Mouse (Mus musculus): ENCODE results near the gene Csnk1g1. TPM values are rescaled to one million over a fixed set of nuclear protein-coding genes. Genes with fewer than 3 reads are reported as not detected.

Csnk1g1 gene
- polyA plus RNA-seq, 1 experiment from 2014 or later, result 19.3 TPM

DNA sequence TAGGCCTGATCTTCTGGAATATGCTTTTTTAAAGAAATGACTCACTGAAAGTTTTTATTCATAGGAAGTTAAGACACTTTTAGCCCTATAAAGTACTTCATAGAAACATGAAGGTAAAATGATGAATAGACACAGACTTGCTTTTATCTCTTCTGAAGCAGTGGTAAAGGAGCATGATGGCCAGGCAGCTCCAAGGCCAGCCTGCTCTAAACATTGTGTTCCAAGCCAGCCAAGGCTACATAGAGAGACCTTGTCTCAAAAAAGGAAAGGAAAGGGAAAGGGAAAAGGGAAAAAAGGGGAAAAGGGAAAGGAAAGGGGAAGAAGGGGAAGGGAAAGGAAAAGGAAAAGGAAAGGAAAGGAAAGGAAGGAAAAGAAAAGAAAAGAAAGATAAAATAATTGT is 111.9 kb downstream of the Csnk1g1 start:
- H3K4me3 ChIP-seq, result no peak overlapping the region
- no peaks in the 10 kb centered on the region for H3K4me1 ChIP-seq (replicated peaks)
- no peak overlapping the region for H3K27ac ChIP-seq
- DNase-seq (ENCODE audit: low spot score), result no peak
- H3K9me3 ChIP-seq, result no peaks in the 10 kb centered on the region
- peaks cover 33% of the 10 kb centered on the region for H3K36me3 ChIP-seq
- no peaks in the 10 kb centered on the region for H3K27me3 ChIP-seq (ENCODE audit: insufficient read depth, poor library complexity, severe bottlenecking)

DNA sequence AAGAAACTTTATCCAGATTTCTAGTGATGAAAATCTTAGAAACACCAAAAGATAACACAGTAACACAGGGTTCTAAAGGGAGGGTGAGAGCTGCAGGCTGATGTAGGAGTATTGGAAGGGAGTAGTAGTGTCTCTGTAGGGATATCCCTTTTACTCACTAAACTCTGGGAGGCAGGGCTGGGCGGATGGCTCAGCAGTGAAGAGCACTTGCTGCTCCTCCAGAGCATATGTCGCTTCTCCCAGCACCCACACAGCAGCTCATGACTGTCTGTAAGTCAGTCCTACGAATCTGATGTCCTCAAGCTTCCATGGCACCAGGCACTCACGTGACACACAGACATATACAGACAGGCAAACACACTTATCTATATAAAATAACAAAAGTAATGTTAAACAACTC is 129.4 kb downstream of the Csnk1g1 start:
- Histone ChIP-seq H3K9me3 (no peaks in the 10 kb centered on the region), H3K4me1 (replicated peaks) (no peaks in the 10 kb centered on the region), H3K27ac (no peak overlapping the region), H3K36me3 (peaks cover 63% of the 10 kb centered on the region), H3K4me3 (no peak overlapping the region), H3K27me3 (ENCODE audit: insufficient read depth, poor library complexity, severe bottlenecking) (no peaks in the 10 kb centered on the region)
- no peak for DNase-seq (ENCODE audit: low spot score)
- WGBS, result 92% methylated on average over 4 of the region's 4 CpGs

DNA sequence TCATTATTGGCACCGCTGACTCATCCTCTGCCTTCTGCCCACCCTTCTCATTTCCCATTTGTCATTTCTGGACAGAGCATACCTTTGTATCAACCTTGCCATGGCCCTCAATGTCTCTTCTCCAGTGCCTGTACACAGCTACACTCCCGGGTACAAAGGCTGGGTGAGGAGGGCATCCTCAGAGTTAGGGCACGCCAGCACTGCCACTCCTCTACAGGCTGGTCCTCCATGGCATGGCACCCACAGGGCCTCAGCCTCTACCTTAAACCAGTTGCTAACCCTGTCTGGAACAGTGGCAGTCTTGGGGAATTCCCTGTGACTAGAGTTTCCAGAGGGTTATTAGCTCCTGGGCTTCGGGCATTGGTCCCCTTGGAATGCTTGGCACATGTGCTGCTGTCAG is 129.9 kb downstream of the Csnk1g1 start:
- H3K9me3 ChIP-seq, result no peaks in the 10 kb centered on the region
- H3K27ac ChIP-seq, result no peak overlapping the region
- no peak for DNase-seq (ENCODE audit: low spot score)
- WGBS, result 94% methylated on average over 4 of the region's 4 CpGs
- H3K27me3 ChIP-seq (ENCODE audit: insufficient read depth, poor library complexity, severe bottlenecking), result no peaks in the 10 kb centered on the region
- no peak overlapping the region for H3K4me3 ChIP-seq
- no peaks in the 10 kb centered on the region for H3K4me1 ChIP-seq (replicated peaks)
- H3K36me3 ChIP-seq, result peaks cover 58% of the 10 kb centered on the region

DNA sequence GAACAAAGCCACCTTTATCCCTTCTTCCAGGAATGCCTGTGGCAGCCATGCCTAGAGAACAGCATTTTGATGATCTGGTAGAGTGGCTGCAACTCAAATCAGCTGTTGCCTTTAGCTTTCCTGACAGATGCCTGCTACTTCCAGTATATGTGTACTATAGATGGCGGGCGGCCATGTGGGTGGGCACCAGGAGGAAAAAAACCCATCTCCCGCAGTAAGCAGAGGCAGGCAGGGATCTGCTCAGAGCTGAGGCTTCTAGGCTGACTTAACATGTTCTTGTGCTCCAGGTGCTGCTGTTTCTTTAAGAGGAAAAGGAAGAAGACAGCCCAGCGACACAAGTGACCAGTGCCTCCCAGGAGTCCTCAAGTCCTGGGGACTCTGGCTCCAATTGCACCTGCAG is 130.6 kb downstream of the Csnk1g1 start:
- no peak overlapping the region for H3K27ac ChIP-seq
- H3K27me3 ChIP-seq (ENCODE audit: insufficient read depth, poor library complexity, severe bottlenecking), result no peaks in the 10 kb centered on the region
- DNase-seq (ENCODE audit: low spot score), result no peak
- 86% methylated on average over 4 of the region's 4 CpGs for WGBS
- no peaks in the 10 kb centered on the region for H3K4me1 ChIP-seq (replicated peaks)
- H3K9me3 ChIP-seq, result no peaks in the 10 kb centered on the region
- H3K36me3 ChIP-seq, result peaks cover 53% of the 10 kb centered on the region
- no peak overlapping the region for H3K4me3 ChIP-seq

DNA sequence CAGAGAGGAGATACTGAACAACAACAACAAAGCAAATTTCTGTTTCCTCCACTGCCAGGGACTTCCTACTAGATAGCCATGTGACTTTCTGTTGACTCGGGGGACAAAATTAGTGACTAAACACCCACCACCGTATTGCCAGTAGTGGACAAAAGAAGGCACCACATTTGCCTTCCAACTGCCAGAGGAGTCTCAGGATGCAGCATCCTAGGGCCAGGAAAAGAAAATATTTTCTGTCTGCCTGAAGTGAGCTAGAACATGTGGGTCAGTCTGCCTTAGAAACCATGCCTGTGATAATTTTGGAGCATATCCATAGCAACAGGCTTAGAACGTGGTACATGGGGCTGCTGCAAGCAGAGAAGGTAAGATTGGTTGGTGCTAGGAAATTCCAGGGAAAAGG is 132.1 kb downstream of the Csnk1g1 start:
- DNase-seq (ENCODE audit: low spot score), result no peak

DNA sequence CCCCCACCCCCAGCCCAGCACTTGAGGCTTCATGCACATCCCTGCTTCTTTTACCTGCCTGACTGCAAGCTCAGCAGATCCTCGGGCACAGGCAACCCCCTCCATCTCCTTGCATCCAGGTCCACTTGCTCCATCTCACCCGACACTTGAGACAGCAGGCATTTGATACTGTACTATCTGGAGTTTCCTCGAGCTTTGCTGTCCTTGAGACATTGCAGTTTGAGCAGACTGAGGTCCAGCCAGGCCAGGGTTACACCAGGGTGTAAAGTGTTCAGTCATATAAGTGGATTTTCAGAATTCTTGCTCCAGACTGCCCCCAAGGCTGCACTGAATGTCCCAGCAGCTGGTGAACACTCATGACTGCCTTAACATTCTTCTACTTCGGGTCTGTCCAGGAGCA is 133.6 kb downstream of the Csnk1g1 start:
- DNase-seq (ENCODE audit: low spot score), result no peak
- no peaks in the 10 kb centered on the region for H3K4me1 ChIP-seq (replicated peaks)
- no peak overlapping the region for H3K27ac ChIP-seq
- no peak overlapping the region for H3K4me3 ChIP-seq
- H3K36me3 ChIP-seq, result peaks cover 44% of the 10 kb centered on the region
- H3K27me3 ChIP-seq (ENCODE audit: insufficient read depth, poor library complexity, severe bottlenecking), result no peaks in the 10 kb centered on the region
- H3K9me3 ChIP-seq, result no peaks in the 10 kb centered on the region
- WGBS, result 86% methylated on average over 4 of the region's 4 CpGs

More for the DNA sequence above, 132.1 kb downstream of the Csnk1g1 start:
- 86% methylated on average over 3 of the region's 3 CpGs for WGBS
- no peaks in the 10 kb centered on the region for H3K27me3 ChIP-seq (ENCODE audit: insufficient read depth, poor library complexity, severe bottlenecking)
- no peak overlapping the region for H3K4me3 ChIP-seq
- H3K9me3 ChIP-seq, result no peaks in the 10 kb centered on the region
- no peaks in the 10 kb centered on the region for H3K4me1 ChIP-seq (replicated peaks)
- H3K36me3 ChIP-seq, result peaks cover 45% of the 10 kb centered on the region
- H3K27ac ChIP-seq, result no peak overlapping the region

DNA sequence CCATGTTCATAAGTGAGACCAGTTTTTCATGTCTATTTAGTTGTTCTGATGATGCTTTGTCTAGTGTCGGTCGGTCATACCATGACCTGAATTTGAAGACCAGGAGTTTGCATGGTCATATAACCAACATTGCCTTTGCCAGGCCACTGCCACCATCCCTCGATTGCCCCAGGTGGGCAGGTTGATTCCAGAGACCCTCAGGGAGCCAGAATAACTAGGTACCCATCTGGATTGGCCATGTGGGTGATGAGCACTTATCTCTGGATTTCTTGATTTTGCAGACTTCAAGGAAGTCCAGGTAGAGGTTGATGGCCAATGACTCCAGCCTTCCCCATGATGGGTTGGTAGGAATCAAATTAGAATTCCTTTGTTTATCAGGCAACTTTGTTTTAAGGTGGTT is 134.5 kb downstream of the Csnk1g1 start:
- WGBS, result 95% methylated on average over 3 of the region's 3 CpGs
- H3K36me3 ChIP-seq, result peaks cover 38% of the 10 kb centered on the region
- H3K9me3 ChIP-seq, result no peaks in the 10 kb centered on the region
- H3K27me3 ChIP-seq (ENCODE audit: insufficient read depth, poor library complexity, severe bottlenecking), result no peaks in the 10 kb centered on the region
- no peak for DNase-seq (ENCODE audit: low spot score)
- H3K4me3 ChIP-seq, result no peak overlapping the region
- H3K27ac ChIP-seq, result no peak overlapping the region
- H3K4me1 ChIP-seq (replicated peaks), result no peaks in the 10 kb centered on the region

DNA sequence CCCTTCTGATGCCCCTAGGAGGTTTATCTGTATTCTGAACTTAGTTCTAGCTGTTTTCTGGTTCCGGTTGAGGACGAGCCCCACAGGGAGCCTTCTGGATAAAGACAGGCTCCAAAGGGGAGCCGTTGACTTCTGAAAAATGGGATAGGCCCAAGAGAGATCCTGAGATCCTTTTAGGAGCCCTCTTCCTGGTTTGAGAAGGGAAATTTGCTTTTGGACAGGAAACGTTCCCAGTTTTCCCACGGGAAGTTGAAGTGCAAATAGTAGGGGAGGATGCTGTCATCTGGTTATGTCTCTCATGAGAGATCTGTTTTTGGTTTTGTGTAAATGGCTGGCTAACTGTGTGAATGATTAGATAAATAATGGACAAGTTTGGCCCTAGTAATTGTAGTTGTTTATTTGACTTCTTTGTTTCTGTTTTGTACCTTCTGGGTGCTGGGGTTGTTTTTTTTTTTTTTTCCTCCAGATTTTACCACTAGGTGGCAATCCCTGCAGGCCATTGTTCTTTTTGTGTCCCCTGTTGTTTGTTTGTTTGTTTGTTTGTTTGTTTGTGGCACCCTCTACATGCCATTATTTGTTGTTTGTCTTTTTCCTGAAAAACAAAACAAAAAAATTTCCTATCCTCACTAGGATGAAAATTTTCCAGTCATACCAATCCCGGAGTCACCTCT is 141.3 kb downstream of the Csnk1g1 start:
- no peaks in the 10 kb centered on the region for H3K36me3 ChIP-seq
- no peak for DNase-seq (ENCODE audit: low spot score)
- H3K27me3 ChIP-seq (ENCODE audit: insufficient read depth, poor library complexity, severe bottlenecking), result no peaks in the 10 kb centered on the region
- H3K27ac ChIP-seq, result no peak overlapping the region
- H3K4me3 ChIP-seq, result no peak overlapping the region
- 67% methylated on average over 6 of the region's 6 CpGs for WGBS
- H3K9me3 ChIP-seq, result 0 out of 2 replicates have a peak, but pooled peaks cover 4% of the 10 kb centered on the region
- peaks cover 5% of the 10 kb centered on the region; the same call in 1 of the 2 replicates for H3K4me1 ChIP-seq (replicated peaks)

DNA sequence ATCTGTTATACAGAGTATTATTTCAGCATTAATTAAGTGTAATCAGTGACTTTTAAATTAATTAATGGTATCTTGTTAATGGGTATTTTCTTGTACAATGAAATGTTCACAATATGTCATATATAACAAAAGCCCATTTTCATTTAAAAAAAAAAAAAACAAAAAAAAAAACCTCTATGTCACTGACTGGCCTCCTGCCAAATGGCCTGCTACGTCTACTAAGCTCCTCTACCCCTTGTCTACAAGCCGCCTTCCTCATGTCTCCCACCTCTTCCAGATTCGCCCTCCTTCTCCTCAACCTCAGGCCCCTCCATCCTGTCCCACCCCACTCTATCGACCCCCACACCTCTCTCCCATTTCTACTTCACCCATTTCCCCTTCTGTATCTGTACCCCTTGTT is 142.8 kb downstream of the Csnk1g1 start:
- Histone ChIP-seq H3K27me3 (ENCODE audit: insufficient read depth, poor library complexity, severe bottlenecking) (no peaks in the 10 kb centered on the region), H3K36me3 (no peaks in the 10 kb centered on the region), H3K9me3 (0 out of 2 replicates have a peak, but pooled peaks cover 4% of the 10 kb centered on the region), H3K27ac (no peak overlapping the region), H3K4me3 (no peak overlapping the region), H3K4me1 (replicated peaks) (peaks cover 5% of the 10 kb centered on the region; the same call in 1 of the 2 replicates)
- DNase-seq (ENCODE audit: low spot score), result no peak
- 81% methylated on average over 4 of the region's 4 CpGs for WGBS

DNA sequence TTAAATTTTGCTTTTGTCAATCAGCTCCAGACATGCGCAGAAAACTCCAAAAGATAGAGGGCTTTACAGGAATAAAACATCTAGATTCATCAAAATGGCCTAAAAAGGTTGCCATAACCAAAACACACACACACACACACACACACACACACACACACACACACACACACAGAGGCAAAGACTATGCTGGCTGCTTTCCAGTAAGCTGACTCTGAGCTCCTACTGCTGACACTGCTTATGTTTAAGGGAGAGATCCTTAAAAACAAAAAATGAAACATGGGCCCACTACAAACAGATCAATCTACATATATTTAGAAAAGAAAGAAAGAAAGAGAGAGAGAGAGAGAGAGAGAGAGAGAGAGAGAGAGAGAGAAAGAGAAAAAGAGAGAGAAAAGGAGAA is 144.0 kb downstream of the Csnk1g1 start:
- no peak for DNase-seq (ENCODE audit: low spot score)
- Histone ChIP-seq H3K27me3 (ENCODE audit: insufficient read depth, poor library complexity, severe bottlenecking) (no peaks in the 10 kb centered on the region), H3K9me3 (0 out of 2 replicates have a peak, but pooled peaks cover 4% of the 10 kb centered on the region), H3K36me3 (no peaks in the 10 kb centered on the region), H3K27ac (no peak overlapping the region), H3K4me1 (replicated peaks) (peaks cover 5% of the 10 kb centered on the region; the same call in 1 of the 2 replicates), H3K4me3 (no peak overlapping the region)
- 83% methylated on average over 1 of the region's 1 CpGs for WGBS

DNA sequence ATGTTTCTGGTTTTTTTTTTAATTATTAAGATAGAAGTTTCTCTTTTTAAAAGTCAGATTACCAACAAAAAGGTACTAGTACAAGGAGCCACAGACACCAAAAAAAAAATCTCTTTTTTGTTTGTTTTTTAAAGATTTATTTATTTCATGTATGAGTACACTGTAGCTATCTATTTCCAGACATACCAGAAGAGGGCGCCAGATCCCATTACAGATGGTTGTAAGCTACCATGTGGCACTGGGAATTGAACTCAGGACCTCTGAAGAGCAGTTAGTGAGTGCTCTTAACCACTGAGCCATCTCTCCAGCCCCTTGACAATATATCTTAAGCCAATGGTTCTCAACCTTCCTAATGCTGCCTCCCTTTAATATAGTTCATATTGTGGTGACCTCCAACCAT is 144.9 kb downstream of the Csnk1g1 start:
- Histone ChIP-seq H3K27me3 (ENCODE audit: insufficient read depth, poor library complexity, severe bottlenecking) (no peaks in the 10 kb centered on the region), H3K27ac (no peak overlapping the region), H3K36me3 (no peaks in the 10 kb centered on the region), H3K9me3 (0 out of 2 replicates have a peak, but pooled peaks cover 4% of the 10 kb centered on the region), H3K4me1 (replicated peaks) (peaks cover 6% of the 10 kb centered on the region; the same call in 1 of the 2 replicates), H3K4me3 (no peak overlapping the region)
- DNase-seq (ENCODE audit: low spot score), result no peak
- 28% methylated on average over 1 of the region's 1 CpGs for WGBS

DNA sequence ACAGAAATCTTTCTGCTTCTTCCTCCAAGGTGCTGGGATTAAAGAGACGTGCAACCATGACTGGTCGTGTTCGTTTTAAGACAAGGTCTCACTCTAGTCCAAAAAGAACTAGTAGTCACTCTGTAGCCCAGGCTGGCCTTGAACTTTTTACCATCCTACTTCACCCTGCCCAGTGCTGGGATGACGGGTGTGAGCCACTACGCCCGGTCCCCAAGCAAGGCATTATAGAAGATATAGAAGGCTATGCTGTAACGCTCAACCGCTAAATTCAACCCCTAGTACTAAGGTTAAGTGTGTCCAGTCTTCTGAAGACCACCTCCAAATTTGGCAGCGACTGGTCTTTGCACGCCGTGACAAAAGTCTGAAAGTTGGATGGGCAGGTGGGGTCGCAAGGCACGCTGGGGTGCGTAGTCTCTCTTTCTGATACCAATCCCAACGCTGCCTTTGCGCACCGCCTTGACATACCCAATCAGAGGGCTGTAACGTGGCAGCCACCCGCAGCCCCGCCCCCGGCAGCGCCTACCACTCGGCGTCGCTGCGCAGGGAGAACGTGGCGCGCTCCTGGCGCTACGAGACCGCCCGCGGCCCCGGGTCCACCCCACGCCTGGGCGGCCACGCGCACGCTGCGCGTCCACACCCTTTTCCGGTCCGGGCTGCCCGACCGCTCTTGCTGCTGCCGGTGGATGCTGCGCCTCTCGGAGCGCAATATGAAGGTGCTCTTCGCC is 151.0 kb downstream of the Csnk1g1 start, which contains the start of gene Ppib:
TSS of gene Ppib (plus strand) at position 640 of the 725 bp plus-strand sequence.
- H3K4me3 ChIP-seq, result peak within 1 kb of the TSS; percentile 77
- H3K4me1 ChIP-seq (replicated peaks), result peaks cover 22% of the 10 kb centered on the region

DNA sequence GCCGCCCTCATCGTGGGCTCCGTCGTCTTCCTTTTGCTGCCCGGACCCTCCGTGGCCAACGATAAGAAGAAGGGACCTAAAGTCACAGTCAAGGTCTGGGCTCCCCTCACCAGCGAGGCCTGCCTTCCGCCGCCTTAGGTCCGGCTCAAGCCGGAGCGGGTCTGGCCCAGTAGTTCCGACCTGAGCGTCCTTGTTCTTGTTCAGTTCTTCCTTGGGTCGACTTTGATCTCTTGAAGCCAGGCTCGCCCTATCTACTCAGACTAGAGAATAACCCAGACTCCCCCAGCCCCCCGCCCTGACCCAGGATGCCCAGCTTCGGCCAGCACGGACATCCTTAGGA is 151.6 kb downstream of the Csnk1g1 start:
- no peaks in the 10 kb centered on the region for H3K27me3 ChIP-seq (ENCODE audit: insufficient read depth, poor library complexity, severe bottlenecking)
- DNase-seq (ENCODE audit: low spot score), result no peak
- H3K4me3 ChIP-seq, result peak overlapping the region; percentile 77
- peaks cover 30% of the 10 kb centered on the region for H3K36me3 ChIP-seq
- H3K4me1 ChIP-seq (replicated peaks), result peaks cover 22% of the 10 kb centered on the region
- H3K27ac ChIP-seq, result peak overlapping the region; percentile 94
- H3K9me3 ChIP-seq, result no peaks in the 10 kb centered on the region
- under 1% methylated on average over 20 of the region's 20 CpGs for WGBS

More for the DNA sequence above, 151.0 kb downstream of the Csnk1g1 start, which contains the start of gene Ppib:
- WGBS, result 2% methylated on average over 51 of the region's 51 CpGs
- peak; percentile 97 for DNase-seq (ENCODE audit: low spot score)
- H3K36me3 ChIP-seq, result peaks cover 25% of the 10 kb centered on the region
- no peaks in the 10 kb centered on the region for H3K27me3 ChIP-seq (ENCODE audit: insufficient read depth, poor library complexity, severe bottlenecking)
- peak within 1 kb of the TSS; percentile 94 for H3K27ac ChIP-seq
- H3K9me3 ChIP-seq, result no peaks in the 10 kb centered on the region
